Mouse (Mus musculus) adrenal gland, adult 18-20 months (tissue): Measurements from ENCODE around the gene Unc93b1. TPM values are rescaled to one million over a fixed set of nuclear protein-coding genes. Genes with fewer than 3 reads are reported as not detected.
A peak's percentile ranks its signal among the peaks of the same experiment; 100 is the strongest.

Experiments
- DNase-seq, 2 experiments: peaks; one replicate each; pipeline ENCODE4 v3.0.0; 2021 to 2022; ENCODE audit warnings: low spot score in 2 of 2
- total RNA-seq, 2 experiments: library from RNA; stranded (reverse); gene quantifications; 1 replicate in 1 of 2; 2 replicates in 1 of 2; pipeline ENCODE4 v1.2.3; 2021

Gene Unc93b1
- total RNA-seq, 2 experiments from 2014 or later, result 53.3 to 64.4 TPM

DNA sequence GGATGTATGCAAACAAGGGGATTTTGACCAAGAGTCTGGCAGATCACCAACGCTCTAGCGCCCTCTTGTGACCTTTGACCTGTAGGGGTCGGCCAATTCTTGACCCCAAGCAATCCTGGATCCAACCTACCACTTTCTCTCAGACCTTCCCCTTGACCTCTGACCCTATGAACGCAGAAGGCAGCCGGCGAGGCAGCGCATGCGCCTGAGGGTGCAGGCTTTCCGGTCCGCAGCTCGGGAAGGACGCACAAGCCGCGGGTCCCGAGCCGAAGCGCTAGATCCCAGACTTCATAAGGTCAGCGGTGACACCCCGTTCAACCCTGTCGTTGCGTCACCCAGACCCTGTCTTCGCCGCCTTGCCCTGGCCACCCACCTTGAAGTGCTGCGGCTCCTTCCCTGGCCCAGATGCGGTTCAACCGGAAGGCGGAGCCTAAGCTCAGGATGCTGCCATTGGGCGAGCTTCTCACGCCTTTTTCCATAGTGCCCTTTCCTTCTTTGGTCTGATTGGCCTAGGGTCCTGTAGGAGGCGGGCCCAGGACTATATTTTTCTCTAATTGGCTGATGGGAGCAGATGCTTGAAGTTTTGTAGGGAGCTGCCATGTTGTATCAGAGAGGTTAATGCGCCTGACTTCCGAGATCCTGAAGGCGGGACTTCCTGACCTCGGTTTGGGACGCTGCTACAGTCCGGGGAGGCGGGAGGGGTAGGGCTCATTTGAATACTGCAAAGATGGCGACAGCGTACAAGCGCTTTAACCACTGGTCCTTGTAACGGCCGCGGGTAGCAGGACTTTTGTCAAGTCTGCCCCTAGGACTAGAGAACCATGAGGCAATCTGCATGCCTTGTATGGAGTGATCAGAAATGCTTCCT is 22.4 kb upstream of the Unc93b1 start, which contains the start of gene Ndufs8:
Gene Ndufs8 (minus strand): TSS at position 438 of the 868 bp plus-strand sequence.
- peak; percentile 79 to 83 for DNase-seq

DNA sequence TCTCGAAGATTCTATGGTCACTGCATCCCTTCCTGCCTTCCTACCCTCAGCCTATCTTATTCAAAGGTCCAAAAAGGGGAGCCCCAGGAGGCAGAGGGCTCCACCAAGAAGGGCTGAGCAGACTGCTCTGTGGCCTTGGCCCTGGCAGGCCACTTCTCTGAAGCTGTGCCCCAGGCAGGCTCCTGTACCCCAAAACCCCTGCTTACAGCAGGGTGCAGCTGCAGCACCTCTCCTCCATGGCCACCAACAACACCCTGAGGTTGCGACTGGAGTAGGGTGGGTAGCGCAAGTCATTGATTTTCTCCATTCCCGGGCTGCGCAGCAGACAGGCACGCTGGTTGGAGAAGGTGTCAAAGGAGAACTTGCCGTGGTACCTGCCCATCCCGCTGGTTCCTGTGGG is 21.3 kb upstream of the Unc93b1 start:
- DNase-seq, result no peak

DNA sequence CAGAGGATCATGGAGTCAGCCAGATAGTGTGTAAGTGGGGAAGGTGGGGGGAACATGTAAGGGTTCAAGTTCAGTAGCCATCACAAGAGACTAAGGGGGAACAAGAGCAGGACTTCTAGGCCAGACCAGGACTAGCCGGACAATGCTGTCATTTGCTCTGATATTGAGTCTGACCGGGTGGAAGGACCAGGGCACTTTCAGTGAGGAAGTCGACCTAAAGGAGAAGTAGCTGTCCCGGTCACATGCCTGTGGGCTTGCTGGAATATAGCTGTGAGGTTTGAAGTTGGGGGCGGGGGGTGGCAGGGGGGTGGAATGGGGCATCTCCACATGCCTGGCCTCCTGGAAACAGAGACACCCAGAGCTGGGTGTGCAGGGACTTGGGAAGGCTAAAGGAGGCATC is 20.5 kb upstream of the Unc93b1 start:
- no peak for DNase-seq

DNA sequence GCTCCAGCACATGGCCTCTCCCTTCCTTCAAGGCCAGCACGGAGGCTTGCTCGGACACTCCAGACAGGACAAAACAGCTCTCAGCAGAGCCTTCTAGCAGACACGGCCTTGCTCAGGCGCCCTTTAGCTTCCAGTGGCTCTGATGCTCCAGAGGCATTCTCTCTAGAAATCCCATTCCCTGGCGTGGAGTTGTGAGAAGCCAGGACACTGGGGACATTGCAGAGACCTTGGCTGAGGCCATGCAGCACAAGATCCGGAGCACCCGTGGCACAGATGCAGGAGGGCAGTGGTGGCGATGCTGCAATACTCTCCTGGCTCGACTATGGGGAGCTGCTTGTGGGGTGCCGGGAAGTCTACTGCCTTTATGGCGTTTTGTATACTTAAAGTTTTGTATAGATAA is 18.3 kb upstream of the Unc93b1 start:
- no peak for DNase-seq

DNA sequence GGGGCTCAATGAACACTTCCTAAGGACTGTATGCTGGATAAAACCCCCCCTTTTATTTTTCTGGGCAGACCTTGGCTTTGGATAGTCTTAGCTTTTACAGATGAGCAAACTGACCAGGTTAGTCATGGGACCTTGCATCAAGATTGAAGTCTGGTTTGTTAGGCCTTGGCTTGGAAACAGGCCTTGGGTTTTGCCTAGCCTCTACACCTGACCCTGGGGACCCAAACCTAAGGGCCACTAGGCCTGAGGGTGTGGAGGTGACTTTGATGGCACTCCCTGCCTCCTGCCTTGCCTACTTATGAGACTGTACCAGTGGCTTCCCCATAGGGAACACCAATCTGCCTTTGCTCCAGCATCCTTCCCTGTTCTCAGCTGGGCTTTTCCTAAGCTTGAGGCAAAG is 15.1 kb upstream of the Unc93b1 start:
- no peak for DNase-seq

DNA sequence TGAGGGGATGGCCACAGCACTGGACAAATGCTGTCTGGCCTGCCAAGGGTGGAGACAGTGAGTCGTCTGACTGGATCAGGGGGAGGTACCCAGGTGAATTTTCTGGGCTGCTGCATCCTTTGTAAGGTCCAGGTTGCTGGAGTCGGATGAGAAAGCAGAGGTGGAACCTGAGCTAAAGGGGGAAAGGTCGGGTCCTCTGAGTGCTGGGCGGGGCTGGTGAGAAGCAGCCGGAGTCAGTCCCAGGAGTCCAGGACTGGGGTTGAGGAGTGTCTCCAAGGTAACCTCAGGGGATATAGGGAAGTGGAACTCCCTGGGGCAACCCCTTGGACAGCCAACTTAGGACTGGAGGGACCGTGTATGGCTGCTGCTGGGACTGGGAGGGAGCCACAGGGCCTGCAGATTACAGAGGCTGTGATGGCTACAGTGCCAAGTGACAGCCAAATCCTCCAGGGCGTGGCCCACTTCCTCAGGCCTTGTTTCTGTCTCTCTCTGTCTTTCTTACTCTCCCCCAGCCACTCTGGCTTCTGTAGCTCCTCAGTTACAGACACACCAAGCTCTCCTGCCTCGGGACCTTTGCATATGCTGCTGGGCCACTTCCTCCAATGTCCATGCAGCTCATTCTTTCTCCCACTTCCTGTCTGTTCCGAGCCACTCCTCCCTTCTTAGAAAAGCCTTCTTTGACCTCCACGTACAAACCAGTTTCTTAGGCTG is 12.2 kb upstream of the Unc93b1 start:
- no peak for DNase-seq

DNA sequence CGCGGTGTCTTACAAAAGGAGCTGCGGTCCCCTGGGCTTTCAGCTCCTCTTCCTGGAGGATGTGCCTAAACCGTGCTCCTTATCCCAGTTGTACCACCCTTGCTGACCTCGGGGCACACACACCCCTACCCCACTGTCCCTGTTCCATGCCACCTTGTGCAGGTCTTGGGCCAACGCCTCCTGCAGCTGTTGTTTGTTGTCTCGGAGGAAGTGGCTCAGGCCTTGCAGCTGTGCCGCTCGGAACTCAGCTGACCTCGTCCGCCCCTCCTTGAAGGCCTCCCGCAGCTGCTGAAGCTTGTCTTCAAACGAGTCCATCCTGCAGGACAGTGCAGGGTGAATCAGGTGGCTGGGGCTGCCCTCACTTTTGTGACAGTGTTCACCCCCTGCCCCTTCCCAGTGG is 11.4 kb upstream of the Unc93b1 start:
- DNase-seq, result no peak

DNA sequence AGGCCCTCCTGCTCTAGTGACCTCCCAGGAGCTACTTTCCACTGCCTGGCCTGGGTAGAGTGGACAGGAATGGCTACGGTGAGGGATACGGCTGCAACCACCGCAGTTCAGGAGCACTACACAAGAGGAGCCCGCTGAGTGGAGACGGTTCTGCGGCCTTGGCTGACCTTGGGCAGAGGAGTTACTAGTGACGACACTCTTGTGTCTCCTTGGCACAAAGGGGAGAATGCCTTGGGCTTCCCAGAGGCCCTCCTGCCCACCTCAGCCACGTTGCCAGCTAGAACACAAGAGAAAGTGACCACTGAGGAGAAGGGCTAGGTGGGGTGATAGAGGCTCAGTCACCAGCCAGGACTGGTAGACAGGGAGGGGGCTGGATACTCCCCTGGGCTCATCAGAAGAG is 10.8 kb upstream of the Unc93b1 start:
- no peak for DNase-seq

DNA sequence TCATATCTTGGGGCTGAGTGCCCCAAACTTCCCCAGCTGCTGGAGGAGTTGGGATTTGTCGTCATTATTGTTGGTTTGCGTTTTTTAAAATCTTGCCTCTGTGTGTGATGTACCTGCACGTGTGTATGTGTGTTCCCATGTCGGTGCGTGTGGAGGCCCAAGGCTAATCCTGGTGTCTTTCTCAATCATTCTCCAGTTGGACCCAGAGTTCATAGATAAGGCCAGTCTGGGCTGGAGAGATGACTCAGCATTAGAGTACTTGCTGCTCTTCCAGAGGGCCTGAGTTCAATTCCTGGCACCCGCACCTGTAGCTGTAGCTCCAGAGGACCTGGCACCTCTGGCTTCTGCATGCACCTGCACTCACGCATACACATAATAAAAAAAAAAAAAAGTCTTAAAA is 10.1 kb upstream of the Unc93b1 start:
- no peak for DNase-seq

DNA sequence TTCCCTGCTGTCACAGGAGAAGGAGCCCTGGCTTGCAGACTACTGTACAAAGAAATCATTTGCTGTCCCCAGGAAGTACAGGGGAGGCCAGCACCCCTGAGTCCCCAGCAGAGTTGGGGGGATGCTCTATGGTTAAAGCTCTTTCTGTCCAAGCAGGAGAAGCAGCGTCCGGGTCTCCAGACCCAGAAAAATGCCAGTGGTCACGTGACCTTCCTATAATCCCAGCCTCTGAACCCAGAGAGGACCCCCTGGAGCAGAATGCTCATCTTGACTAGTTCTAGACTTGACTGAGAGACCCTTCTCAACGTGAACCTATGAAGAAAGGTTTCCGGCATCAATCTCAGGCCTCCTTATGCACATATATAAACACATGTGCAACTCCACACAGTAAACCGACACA is 9.1 kb upstream of the Unc93b1 start:
- no peak for DNase-seq

DNA sequence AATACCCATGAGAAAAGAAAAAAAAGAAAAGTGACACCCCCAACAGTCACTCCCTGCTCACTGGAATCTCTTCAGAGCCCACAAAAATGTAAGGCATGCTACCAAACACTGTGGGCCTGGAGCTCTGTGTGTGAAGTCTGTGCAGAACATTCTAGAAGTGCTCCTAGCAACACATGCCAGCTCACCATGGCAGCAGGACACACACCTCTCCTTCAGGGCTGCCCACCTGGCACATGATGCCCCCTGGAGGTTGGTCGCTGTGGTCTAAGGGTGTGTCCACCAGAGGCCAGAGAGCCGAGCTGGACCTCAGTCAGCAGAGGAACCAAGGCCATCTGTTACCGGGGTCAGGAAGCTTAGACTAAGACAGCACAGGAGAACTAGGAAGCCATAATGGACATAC is 8.7 kb upstream of the Unc93b1 start:
- no peak for DNase-seq

DNA sequence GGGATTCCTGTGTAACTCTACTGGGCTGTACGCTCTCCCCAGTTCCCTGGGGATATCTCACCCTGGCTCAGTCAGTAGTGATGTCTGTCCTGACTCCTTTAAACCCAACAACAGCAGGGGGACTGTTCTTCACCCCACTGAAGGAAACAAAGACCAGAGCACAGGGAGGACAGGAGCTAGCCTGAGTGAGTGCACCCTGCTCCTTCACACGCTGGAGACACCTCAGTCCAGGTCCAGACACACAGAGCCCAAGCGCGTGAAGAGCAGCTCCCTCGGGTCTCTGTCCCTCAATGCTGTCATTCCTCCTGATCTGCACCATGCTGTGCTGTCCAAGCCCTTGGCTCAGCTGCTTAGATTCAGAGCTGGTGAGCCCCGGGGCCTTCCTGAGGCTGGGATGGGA is 8.3 kb upstream of the Unc93b1 start:
- DNase-seq, result no peak

DNA sequence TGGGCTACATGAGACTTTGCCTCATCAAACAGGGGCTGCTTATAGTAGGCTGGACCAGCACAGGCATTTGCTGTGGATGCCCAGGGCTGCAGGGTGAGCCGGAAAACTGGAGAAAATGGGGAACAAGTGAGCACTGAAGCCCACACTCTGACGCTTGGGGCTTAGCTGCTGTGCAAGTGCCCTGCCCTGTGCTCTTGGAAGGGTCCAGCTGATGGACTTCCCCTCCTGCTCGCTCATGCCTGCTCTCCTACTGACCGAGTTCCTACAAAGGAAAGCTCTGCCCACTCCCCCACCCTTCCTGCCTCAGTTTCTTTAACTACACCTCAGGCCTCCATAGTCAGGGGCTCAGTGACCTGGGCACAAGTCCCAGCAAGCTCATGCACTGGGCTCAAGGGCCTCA is 7.0 kb upstream of the Unc93b1 start:
- DNase-seq, result peak in 1 of 2 experiments; percentile 21

DNA sequence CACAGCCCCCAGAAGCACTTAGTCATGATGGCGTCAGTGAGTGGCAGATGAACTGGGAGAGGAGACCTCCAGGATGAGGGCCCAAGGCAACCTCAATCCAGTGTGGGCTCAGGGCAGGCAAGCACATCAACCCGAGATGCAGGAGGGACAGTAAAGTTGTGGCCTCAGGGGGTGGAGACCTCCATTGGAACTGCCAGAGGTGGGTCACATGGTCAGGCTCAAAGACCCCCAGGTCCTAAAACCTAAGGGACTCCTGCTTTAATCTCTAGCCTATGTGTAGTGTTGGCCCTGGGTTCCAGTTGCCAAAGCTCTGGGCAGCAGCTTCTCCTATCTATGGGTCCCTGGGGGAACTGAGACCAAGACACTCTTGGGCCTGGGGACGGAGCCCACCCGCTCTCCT is 6.2 kb upstream of the Unc93b1 start:
- peak in 1 of 2 experiments; percentile 19 for DNase-seq

DNA sequence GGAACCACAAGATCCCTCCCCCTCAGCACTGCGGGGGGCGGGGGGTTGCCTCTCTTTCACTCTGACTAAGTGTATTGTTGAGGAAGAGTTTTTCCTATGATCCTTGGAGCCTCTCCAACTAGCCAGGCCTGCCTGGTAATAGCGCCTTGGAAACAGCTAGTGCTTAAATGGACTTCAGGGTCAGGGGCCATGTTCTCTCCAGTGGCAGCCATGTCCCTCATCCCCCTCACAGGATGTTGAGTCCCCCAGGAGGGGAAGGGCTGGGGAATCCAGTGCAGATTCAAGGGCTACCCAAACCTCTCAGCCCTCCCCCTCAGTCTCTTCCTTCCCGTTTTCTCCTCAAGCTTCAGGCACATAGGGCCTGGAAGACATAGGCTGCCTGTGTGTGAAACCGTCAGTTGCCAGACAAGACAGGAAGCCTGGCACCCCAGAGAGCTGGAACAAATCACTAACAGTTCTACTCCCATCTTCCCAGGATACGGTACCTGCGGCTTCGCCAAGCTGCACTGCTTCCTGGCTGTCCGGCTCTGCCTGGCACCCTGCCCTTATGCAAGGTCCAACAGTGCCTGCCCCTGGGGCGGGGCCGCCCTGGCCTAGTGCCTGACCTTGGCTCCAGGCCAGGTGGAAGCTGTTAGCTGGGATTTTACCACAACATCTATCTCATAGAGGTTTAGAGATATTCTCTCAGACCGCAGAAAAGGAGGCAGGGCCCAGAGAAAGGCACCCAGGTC is 5.6 kb upstream of the Unc93b1 start, which contains the start of gene Aldh3b1:
Gene Aldh3b1 (minus strand): TSS at position 598 of the 731 bp plus-strand sequence.
- DNase-seq, result peak; percentile 93 to 95

DNA sequence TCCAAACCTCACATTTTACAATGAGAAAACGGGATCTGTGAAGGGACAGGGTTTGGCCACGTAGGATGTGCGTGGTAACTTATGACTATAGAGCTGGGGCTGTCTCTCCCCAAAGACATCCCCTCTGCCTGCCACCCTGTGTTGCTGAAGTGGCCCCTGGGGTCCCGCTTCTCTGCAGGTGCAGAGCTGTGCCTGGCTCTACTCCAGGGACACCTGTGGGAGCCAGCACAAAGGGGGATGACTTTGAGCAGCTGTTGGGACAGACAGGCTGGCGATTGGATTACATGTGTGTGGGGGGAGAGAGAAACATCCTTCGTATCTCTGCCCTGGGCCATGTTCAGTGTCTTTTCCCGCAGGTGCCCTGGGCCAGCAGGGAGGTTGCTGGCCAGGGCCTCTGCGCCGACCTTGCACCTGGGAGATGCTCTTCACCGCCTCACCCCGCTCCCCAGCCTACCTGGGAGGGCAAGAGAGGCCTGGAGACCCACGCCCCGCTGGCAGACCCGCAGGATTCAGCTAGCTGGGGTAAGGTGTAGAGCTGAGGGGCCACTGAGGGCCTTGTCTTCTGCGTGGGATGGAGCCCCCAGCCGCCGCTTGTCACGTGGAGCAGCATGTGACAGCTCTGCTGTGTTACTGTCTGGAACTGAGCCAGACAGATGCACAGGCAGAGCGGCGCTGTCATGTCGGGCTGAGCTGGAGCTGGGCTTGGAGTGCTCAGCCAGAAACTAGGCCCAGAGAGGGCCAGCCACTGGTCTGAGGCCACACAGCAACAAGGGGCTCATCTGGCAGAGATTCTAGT is 4.5 kb upstream of the Unc93b1 start:
- no peak for DNase-seq

DNA sequence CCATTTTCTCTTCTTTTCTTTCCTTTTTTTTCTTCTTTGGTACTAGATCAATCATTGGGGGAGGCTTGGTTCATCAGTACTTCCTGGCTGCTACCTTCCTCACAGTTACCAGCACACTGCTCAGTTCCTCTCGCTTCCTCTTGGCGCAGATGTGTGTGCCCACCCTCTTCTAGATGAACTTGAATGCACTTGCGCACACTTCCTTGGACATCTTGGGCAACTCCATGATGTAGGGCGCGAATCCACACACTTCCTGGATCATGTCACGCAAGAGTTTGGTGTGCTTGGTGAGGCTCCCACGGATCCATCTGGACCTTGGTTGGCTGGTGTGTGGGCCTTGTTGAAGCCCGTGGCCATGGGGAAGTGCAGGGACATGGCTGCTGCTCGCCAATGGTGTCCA is 3.3 kb upstream of the Unc93b1 start:
- no peak for DNase-seq

DNA sequence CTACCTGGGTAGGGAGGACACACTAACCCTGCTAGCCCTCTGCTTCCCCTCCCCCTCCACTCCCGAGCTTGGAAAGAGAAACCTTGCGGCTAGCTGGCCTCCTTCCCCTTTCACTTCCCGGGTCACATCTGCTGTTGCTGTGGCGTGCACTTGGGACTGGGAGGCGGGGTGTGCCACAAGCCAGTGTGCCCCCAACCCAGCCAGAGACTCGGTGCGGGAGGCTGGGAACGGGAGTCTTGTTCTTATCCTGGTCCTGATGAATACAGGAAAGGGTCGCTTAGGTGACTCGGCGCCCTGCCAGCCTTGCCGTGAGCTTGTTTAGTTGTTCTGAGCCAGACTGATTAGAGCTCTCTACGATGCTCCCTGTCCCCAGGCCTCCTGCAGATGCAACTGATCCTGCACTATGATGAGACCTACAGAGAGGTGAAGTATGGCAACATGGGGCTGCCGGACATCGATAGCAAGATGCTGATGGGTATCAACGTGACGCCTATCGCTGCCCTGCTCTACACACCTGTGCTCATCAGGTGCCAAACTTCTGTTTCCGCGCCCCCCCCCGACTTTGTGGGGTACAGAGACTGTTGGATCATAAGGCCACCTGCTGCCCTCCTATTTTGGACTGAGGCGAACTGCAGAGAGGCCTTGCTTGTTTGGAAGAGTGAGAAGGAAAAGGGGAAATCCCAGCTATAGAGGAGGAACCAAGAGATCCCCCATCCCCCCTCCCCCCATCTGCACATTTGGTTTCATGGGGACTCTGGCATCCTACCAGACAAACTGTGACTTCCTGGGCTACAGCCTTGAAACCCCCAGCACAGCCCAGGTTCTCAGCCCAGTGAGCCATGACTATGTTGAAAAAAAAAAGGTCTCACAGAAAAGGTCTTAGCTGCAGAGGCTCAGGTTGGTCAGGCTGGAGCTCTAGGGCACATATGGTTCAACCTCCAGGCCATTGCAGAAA is 1.2 kb downstream of the Unc93b1 start:
- DNase-seq, result peak; percentile 63 to 64

DNA sequence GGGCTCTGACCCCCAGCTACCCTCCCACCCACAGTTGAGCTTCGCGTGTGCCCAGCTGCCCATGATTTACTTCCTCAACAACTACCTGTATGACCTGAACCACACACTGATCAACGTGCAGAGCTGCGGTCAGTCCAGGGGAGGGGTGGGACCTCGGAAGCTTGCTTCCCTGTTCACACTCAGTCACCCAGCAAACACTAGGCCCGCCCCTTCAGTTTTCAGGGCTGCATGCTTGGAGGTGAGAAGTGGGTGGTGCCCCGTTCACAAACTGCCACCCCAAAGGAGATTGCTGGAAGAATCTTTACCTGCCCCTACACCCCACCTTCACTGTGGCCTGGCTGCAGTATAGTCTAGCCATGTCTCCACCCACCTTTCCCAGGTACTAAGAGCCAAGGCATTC is 7.3 kb downstream of the Unc93b1 start:
- no peak for DNase-seq
